ENCODE assay signal across 8 mouse cellular contexts in the genomic region with DNA sequence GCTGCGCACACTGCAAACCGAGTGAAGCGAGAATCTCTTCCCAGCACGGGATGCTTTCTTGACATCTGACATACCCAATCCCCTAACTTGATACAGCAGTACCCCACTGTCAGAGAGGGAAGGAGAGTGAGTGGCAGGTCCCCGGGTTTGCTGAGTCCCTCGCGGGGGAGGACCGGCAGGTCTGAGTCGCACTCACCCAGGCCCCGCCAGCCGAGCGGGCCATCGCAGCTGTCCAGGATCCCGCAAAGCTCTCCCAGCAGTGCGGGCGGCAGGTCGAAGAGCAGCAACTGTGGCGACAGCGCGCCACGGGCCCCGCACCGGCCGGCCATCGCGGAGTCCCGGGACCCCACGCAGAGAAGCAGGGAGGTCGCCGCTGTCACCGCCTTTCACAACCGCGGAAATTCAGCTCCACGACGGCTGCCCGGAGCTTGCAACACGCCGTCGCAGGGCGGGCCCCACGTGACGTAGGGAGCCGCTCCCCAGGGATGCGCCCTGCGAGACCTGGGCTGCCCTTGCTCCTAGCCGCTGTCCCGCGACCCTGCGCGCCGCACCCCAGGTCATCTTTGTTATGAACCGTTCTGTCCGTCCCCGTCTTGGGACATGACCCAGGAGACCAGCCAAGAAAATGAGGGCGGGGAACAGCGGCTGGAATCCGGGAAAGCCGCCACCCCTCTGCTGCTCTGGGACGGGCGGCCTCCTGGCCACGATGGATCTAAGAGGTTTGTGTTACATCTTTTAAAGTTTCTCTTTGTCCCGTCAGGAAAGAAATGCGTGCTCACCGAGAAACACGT. TPM values are rescaled to one million over a fixed set of nuclear protein-coding genes. Genes with fewer than 3 reads are reported as not detected.
DNase-seq lines count a peak whose midpoint lies in the region; ATAC-seq lines count a peak whose summit lies in the region.

A gene (plus strand): TSS at position 460 of the 791 bp plus-strand sequence.

- peak within 1 kb of the TSS; percentile 93 for H3K4me2 ChIP-seq in embryonic facial prominence, embryonic 13.5 days
- peak within 1 kb of the TSS; percentile 93 for H3K4me2 ChIP-seq in kidney, embryonic 14.5 days (replicated peaks; ENCODE audit: low read depth, low read length)
- peak within 1 kb of the TSS; percentile 99 for H3K4me2 ChIP-seq in liver, embryonic 11.5 days
- peak within 1 kb of the TSS; percentile 90 for H3K4me2 ChIP-seq in stomach, embryonic 15.5 days

- H3K9ac ChIP-seq in embryonic facial prominence, embryonic 13.5 days: peak within 1 kb of the TSS; percentile 72
- peak within 1 kb of the TSS; percentile 53 for H3K9ac ChIP-seq in kidney, embryonic 14.5 days (ENCODE audit: low read depth, low read length)
- H3K9ac ChIP-seq in liver, embryonic 11.5 days (ENCODE audit: low read depth, low read length): peak within 1 kb of the TSS; percentile 58
- peak within 1 kb of the TSS; percentile 23; the same call in 1 of the 2 replicates for H3K9ac ChIP-seq in stomach, embryonic 15.5 days

- peak; percentile 59; the same call in 1 of the 2 replicates for ATAC-seq in embryonic facial prominence, embryonic 13.5 days (ENCODE audit: insufficient number of reproducible peaks, insufficient read depth, low FRiP score, low TSS enrichment, low read depth)
- ATAC-seq in kidney, embryonic 14.5 days (ENCODE audit: low FRiP score, low TSS enrichment): peak; percentile 77
- ATAC-seq in liver, embryonic 11.5 days (replicated peaks; ENCODE audit: low FRiP score): peak; percentile 77
- peak; percentile 59 for ATAC-seq in monocyte, adult 5-6 weeks (replicated peaks; ENCODE audit: insufficient number of reproducible peaks, low FRiP score, low TSS enrichment, poor library complexity, severe bottlenecking)
- peak; percentile 65; the same call in 1 of the 2 replicates for ATAC-seq in stomach, embryonic 15.5 days (ENCODE audit: insufficient read depth, low FRiP score, low read depth)

- 1% methylated on average over 65 of the region's 65 CpGs for WGBS in embryonic facial prominence, embryonic 13.5 days
- under 1% methylated on average over 65 of the region's 65 CpGs for WGBS in heart, embryonic 10.5 days
- 1% methylated on average over 65 of the region's 65 CpGs for WGBS in kidney, embryonic 14.5 days
- 2% methylated on average over 65 of the region's 65 CpGs for WGBS in liver, embryonic 11.5 days
- WGBS in stomach, embryonic 15.5 days: 2% methylated on average over 65 of the region's 65 CpGs

- peak within 1 kb of the TSS; percentile 60 for H3K4me3 ChIP-seq in embryonic facial prominence, embryonic 13.5 days
- H3K4me3 ChIP-seq in heart, embryonic 10.5 days: peak within 1 kb of the TSS; percentile 68
- H3K4me3 ChIP-seq in kidney, embryonic 14.5 days (ENCODE audit: low read length): peak within 1 kb of the TSS; percentile 51
- peak within 1 kb of the TSS; percentile 64 for H3K4me3 ChIP-seq in liver, embryonic 11.5 days (ENCODE audit: low read depth, low read length)
- peak within 1 kb of the TSS; percentile 51 for H3K4me3 ChIP-seq in stomach, embryonic 15.5 days (replicated peaks)

- H3K27ac ChIP-seq in embryonic facial prominence, embryonic 13.5 days: no peak within 1 kb of the TSS
- peak within 1 kb of the TSS; percentile 43 for H3K27ac ChIP-seq in heart, embryonic 10.5 days
- H3K27ac ChIP-seq in kidney, embryonic 14.5 days (ENCODE audit: low read depth, low read length): no peak within 1 kb of the TSS
- H3K27ac ChIP-seq in liver, embryonic 11.5 days (ENCODE audit: low read depth, low read length): no peak within 1 kb of the TSS
- no peak within 1 kb of the TSS for H3K27ac ChIP-seq in stomach, embryonic 15.5 days

- DNase-seq in cerebellum, adult 8-10 months: peak; percentile 5
- no peak for DNase-seq in cerebellum, adult 11 months
- DNase-seq in heart, embryonic 10.5 days (ENCODE audit: low spot score): peak; percentile 78
- peak; percentile 62 for DNase-seq in liver, embryonic 11.5 days (ENCODE audit: low spot score)

- H3K4me1 ChIP-seq in embryonic facial prominence, embryonic 13.5 days: peaks cover 9% of the 10 kb centered on the region
- peaks cover 8% of the 10 kb centered on the region for H3K4me1 ChIP-seq in heart, embryonic 10.5 days
- 0 out of 2 replicates have a peak, but pooled peaks cover 8% of the 10 kb centered on the region for H3K4me1 ChIP-seq in kidney, embryonic 14.5 days (ENCODE audit: control insufficient read depth, insufficient read depth, low read length)
- no peaks in the 10 kb centered on the region; the same call in none of the 2 replicates for H3K4me1 ChIP-seq in liver, embryonic 11.5 days (replicated peaks; ENCODE audit: control insufficient read depth, insufficient read depth, low read length)
- H3K4me1 ChIP-seq in stomach, embryonic 15.5 days: peaks cover 8% of the 10 kb centered on the region; the same call in 1 of the 2 replicates

- H3K36me3 ChIP-seq in embryonic facial prominence, embryonic 13.5 days: no peaks in the 10 kb centered on the region
- no peaks in the 10 kb centered on the region for H3K36me3 ChIP-seq in heart, embryonic 10.5 days
- H3K36me3 ChIP-seq in kidney, embryonic 14.5 days (ENCODE audit: control insufficient read depth, insufficient read depth, low read length): no peaks in the 10 kb centered on the region
- H3K36me3 ChIP-seq in liver, embryonic 11.5 days (ENCODE audit: control insufficient read depth, insufficient read depth, low read length): no peaks in the 10 kb centered on the region
- H3K36me3 ChIP-seq in stomach, embryonic 15.5 days: no peaks in the 10 kb centered on the region

- peaks cover 19% of the 10 kb centered on the region for H3K27me3 ChIP-seq in embryonic facial prominence, embryonic 13.5 days
- peaks cover 40% of the 10 kb centered on the region for H3K27me3 ChIP-seq in heart, embryonic 10.5 days (ENCODE audit: insufficient read depth, poor library complexity, severe bottlenecking)
- H3K27me3 ChIP-seq in kidney, embryonic 14.5 days (ENCODE audit: control insufficient read depth, insufficient read depth, low read length): peaks cover 5% of the 10 kb centered on the region; the same call in 1 of the 2 replicates
- peaks cover 11% of the 10 kb centered on the region for H3K27me3 ChIP-seq in liver, embryonic 11.5 days (replicated peaks; ENCODE audit: control insufficient read depth, insufficient read depth, low read length)
- peaks cover 10% of the 10 kb centered on the region; the same call in 1 of the 2 replicates for H3K27me3 ChIP-seq in stomach, embryonic 15.5 days (replicated peaks)

- no peaks in the 10 kb centered on the region for H3K9me3 ChIP-seq in embryonic facial prominence, embryonic 13.5 days
- no peaks in the 10 kb centered on the region for H3K9me3 ChIP-seq in heart, embryonic 10.5 days
- no peaks in the 10 kb centered on the region for H3K9me3 ChIP-seq in kidney, embryonic 14.5 days (ENCODE audit: control insufficient read depth, low read length)
- H3K9me3 ChIP-seq in liver, embryonic 11.5 days (ENCODE audit: control insufficient read depth, low read length): no peaks in the 10 kb centered on the region
- H3K9me3 ChIP-seq in stomach, embryonic 15.5 days: no peaks in the 10 kb centered on the region

RNA-seq across cellular contexts. Expression of the gene that starts here (rescaled TPM):
- polyA plus RNA-seq in embryonic facial prominence, embryonic 13.5 days (2015; fragmentation: Nextera tagmentation; extraction: Ambion mirVana): 83.3 and 86.4 TPM in 2 replicates
- 106 and 119 TPM in 2 replicates for polyA plus RNA-seq in heart, embryonic 10.5 days (2016; fragmentation: Nextera tagmentation; extraction: Ambion mirVana)
- 127 and 139 TPM in 2 replicates for polyA plus RNA-seq in kidney, embryonic 14.5 days (2014; fragmentation: Nextera tagmentation; extraction: Ambion mirVana)
- 111 and 114 TPM in 2 replicates for polyA plus RNA-seq in liver, embryonic 11.5 days (2014; fragmentation: Nextera tagmentation; extraction: Ambion mirVana)
- total RNA-seq in monocyte, adult 5-6 weeks (2017): 150 to 178 TPM (median 170 TPM) in 3 replicates
- polyA plus RNA-seq in stomach, embryonic 15.5 days (2015; fragmentation: Nextera tagmentation; extraction: Ambion mirVana): 126 and 133 TPM in 2 replicates
